Mouse (Mus musculus) c-Kit-negative CD71-positive TER-119-positive erythroid progenitor cells, embryonic 14.5 days (primary cell): ENCODE results near the gene Tnk2.
A peak's percentile ranks its signal among the peaks of the same experiment; 100 is the strongest.

Experiments
- DNase-seq: peaks from one replicate; pipeline ENCODE4 v3.0.0-alpha.2; 2013; ENCODE audit warnings: low read depth, low spot score

Tnk2 gene

GRCm38 (mm10) chr16:32677903-32678302 lies 34.2 kb downstream of the Tnk2 start:
- no peak for DNase-seq

GRCm38 (mm10) chr16:32678812-32679211 lies 35.1 kb downstream of the Tnk2 start:
- DNase-seq, result no peak

- no peak for DNase-seq
These were observed 36.3 kb downstream of the Tnk2 start for GRCm38 (mm10) chr16:32679976-32680375.

- DNase-seq, result no peak
These were observed 37.1 kb downstream of the Tnk2 start for GRCm38 (mm10) chr16:32680806-32681205.

- peak; percentile 73 for DNase-seq
These were observed 38.5 kb downstream of the Tnk2 start for GRCm38 (mm10) chr16:32682194-32682593.

GRCm38 (mm10) chr16:32682841-32683240 lies 39.2 kb downstream of the Tnk2 start:
- DNase-seq, result no peak

GRCm38 (mm10) chr16:32683343-32683742 lies 39.7 kb downstream of the Tnk2 start:
- DNase-seq, result no peak

- no peak for DNase-seq
These were observed 41.7 kb downstream of the Tnk2 start for GRCm38 (mm10) chr16:32685405-32685804.

- DNase-seq, result no peak
These were observed 42.3 kb downstream of the Tnk2 start for GRCm38 (mm10) chr16:32685998-32686397.

GRCm38 (mm10) chr16:32687221-32687620 lies 43.5 kb downstream of the Tnk2 start:
- no peak for DNase-seq

- no peak for DNase-seq
These were observed 45.1 kb downstream of the Tnk2 start for GRCm38 (mm10) chr16:32688770-32689169.

GRCm38 (mm10) chr16:32689501-32689900 lies 45.8 kb downstream of the Tnk2 start:
- DNase-seq, result peak; percentile 63

- DNase-seq, result peak; percentile 43
These were observed 53.3 kb downstream of the Tnk2 start for GRCm38 (mm10) chr16:32696841-32697464.

GRCm38 (mm10) chr16:32697665-32698446 lies 54.2 kb downstream of the Tnk2 start:
- no peak for DNase-seq

- no peak for DNase-seq
These were observed 54.9 kb downstream of the Tnk2 start for GRCm38 (mm10) chr16:32698550-32698949.

GRCm38 (mm10) chr16:32703312-32703912 lies 59.7 kb downstream of the Tnk2 start:
- DNase-seq, result no peak

GRCm38 (mm10) chr16:32705606-32706005 lies 61.9 kb downstream of the Tnk2 start:
- no peak for DNase-seq

GRCm38 (mm10) chr16:32707111-32707823 lies 63.6 kb downstream of the Tnk2 start:
- DNase-seq, result no peak

GRCm38 (mm10) chr16:32707824-32708456 lies 64.3 kb downstream of the Tnk2 start:
- DNase-seq, result no peak

- DNase-seq, result no peak
These were observed 64.9 kb downstream of the Tnk2 start for GRCm38 (mm10) chr16:32708457-32709033.

GRCm38 (mm10) chr16:32709116-32709515 lies 65.4 kb downstream of the Tnk2 start:
- no peak for DNase-seq
